Mouse (Mus musculus): ENCODE results near the gene Trim34a.
"Not testable (repeated sequence)": the region's sequence is repeated elsewhere in the genome, so short reads cannot be mapped to it uniquely, and the experiment has no call there.

The Trim34a gene

GRCm38 (mm10) chr7:104244287-104245181 is at the start of gene Trim34a:
Gene Trim34a, plus strand, starts transcription at chr7:104244457.
- peak; percentile 91 for DNase-seq (ENCODE audit: low read depth, low spot score)

- no peak for DNase-seq (ENCODE audit: low read depth, low spot score)
Measured at GRCm38 (mm10) chr7:104195885-104196284, 48.4 kb upstream of the Trim34a start, which contains the start of gene Olfr649. Gene Olfr649, minus strand, starts transcription at chr7:104195985.

GRCm38 (mm10) chr7:104199822-104200221 is 44.4 kb upstream of the Trim34a start:
- peak; percentile 77 for DNase-seq (ENCODE audit: low read depth, low spot score)

- no peak for DNase-seq (ENCODE audit: low read depth, low spot score)
Measured at GRCm38 (mm10) chr7:104206197-104206596, 38.1 kb upstream of the Trim34a start.

- DNase-seq (ENCODE audit: low read depth, low spot score): no peak
Measured at GRCm38 (mm10) chr7:104216011-104216535, 28.2 kb upstream of the Trim34a start.

- DNase-seq (ENCODE audit: low read depth, low spot score): peak; percentile 19
Measured at GRCm38 (mm10) chr7:104217881-104218280, 26.4 kb upstream of the Trim34a start.

GRCm38 (mm10) chr7:104218701-104219569 is 25.3 kb upstream of the Trim34a start, which contains the start of gene Trim6:
Gene Trim6, plus strand, starts transcription at chr7:104218793.
- no peak for DNase-seq (ENCODE audit: low read depth, low spot score)

GRCm38 (mm10) chr7:104231203-104231602 is 13.1 kb upstream of the Trim34a start:
- peak; percentile 47 for DNase-seq (ENCODE audit: low read depth, low spot score)

GRCm38 (mm10) chr7:104240857-104241256 is 3.4 kb upstream of the Trim34a start:
- no peak for DNase-seq (ENCODE audit: low read depth, low spot score)

GRCm38 (mm10) chr7:104243616-104244015 is 641 bp upstream of the Trim34a start:
- no peak for DNase-seq (ENCODE audit: low read depth, low spot score)

- DNase-seq (ENCODE audit: low read depth, low spot score): not testable (repeated sequence)
Measured at GRCm38 (mm10) chr7:104260380-104260779, 16.1 kb downstream of the Trim34a start.

- DNase-seq (ENCODE audit: low read depth, low spot score): not testable (repeated sequence)
Measured at GRCm38 (mm10) chr7:104265335-104265734, 21.1 kb downstream of the Trim34a start.

- not testable (repeated sequence) for DNase-seq (ENCODE audit: low read depth, low spot score)
Measured at GRCm38 (mm10) chr7:104279361-104279760, 35.1 kb downstream of the Trim34a start.

GRCm38 (mm10) chr7:104287576-104288443 is 43.6 kb downstream of the Trim34a start, which contains the start of gene Trim5:
Gene Trim5, minus strand, starts transcription at chr7:104288094.
- peak; percentile 74 for DNase-seq (ENCODE audit: low read depth, low spot score)

- peak; percentile 80 for DNase-seq (ENCODE audit: low read depth, low spot score)
Measured at GRCm38 (mm10) chr7:104290641-104291040, 46.4 kb downstream of the Trim34a start.

- peak; percentile 84 for DNase-seq (ENCODE audit: low read depth, low spot score)
Measured at GRCm38 (mm10) chr7:104291638-104292400, 47.6 kb downstream of the Trim34a start.

Data from CD4-positive helper T cell, adult 2 months (primary cell).